Mouse (Mus musculus) pancreas, adult 10 weeks (tissue): ENCODE data around the gene Zfp292. TPM values are rescaled to one million over a fixed set of nuclear protein-coding genes. Genes with fewer than 3 reads are reported as not detected.

ENCODE experiments used
- polyA plus RNA-seq: library from polyadenylated mRNA; stranded (reverse); fragments of 350-450 nt; fragmentation: Illumina TruSeq; extraction: RNeasy Lipid Tissue Mini Kit (QIAGEN cat#74804); gene quantifications from one replicate; pipeline ENCODE4 v1.2.3, GENCODE M21; 2015; ENCODE audit warnings: low read depth, low replicate concordance; ENCODE audit not compliant: insufficient read depth

Gene Zfp292
- 5.1 TPM for polyA plus RNA-seq

GRCm38 (mm10) chr4:34882818-34883217 lies at the start of gene Zfp292:
Gene Zfp292, minus strand, starts transcription at chr4:34882960.

GRCm38 (mm10) chr4:34893479-34893878 lies 10.7 kb upstream of the Zfp292 start, which contains the start of gene Cga:
Gene Cga, plus strand, starts transcription at chr4:34893779.

GRCm38 (mm10) chr4:34777677-34778527 lies 104.9 kb downstream of the Zfp292 start, which contains the start of gene Smim8:
Gene Smim8, minus strand, starts transcription at chr4:34778423.

GRCm38 (mm10) chr4:34756163-34756562 lies 126.6 kb downstream of the Zfp292 start, which contains the start of gene Gm136:
Gene Gm136, minus strand, starts transcription at chr4:34756263.

Other genes starting within 250 kb of the Zfp292 start
- gene Slc35a1, start 195.5 kb downstream of the Zfp292 start, polyA plus RNA-seq = 7.2 TPM
- gene Cfap206, start 152.8 kb downstream of the Zfp292 start, polyA plus RNA-seq = not detected
- gene Gm136, start 126.7 kb downstream of the Zfp292 start, polyA plus RNA-seq = not detected
- gene Smim8, start 104.5 kb downstream of the Zfp292 start, polyA plus RNA-seq = 4.1 TPM
- not detected for gene Cga, start 10.8 kb upstream of the Zfp292 start, polyA plus RNA-seq